ENCODE assay signal across 8 mouse cellular contexts in genomic region chr13:67194340-67194894, GRCm38 (mm10). TPM values are rescaled to one million over a fixed set of nuclear protein-coding genes. Genes with fewer than 3 reads are reported as not detected.
DNase-seq lines count a peak whose midpoint lies in the region; ATAC-seq and TF ChIP-seq lines count a peak whose summit lies in the region.

Gene Zfp455, plus strand, starts transcription at chr13:67194506.

- peak within 1 kb of the TSS; percentile 55; the same call in 1 of the 2 replicates for H3K27ac ChIP-seq in embryonic facial prominence, embryonic 13.5 days
- H3K27ac ChIP-seq in heart, embryonic 10.5 days = peak within 1 kb of the TSS; percentile 88
- H3K27ac ChIP-seq in kidney, embryonic 14.5 days (ENCODE audit: low read depth, low read length) = no peak within 1 kb of the TSS
- H3K27ac ChIP-seq in limb, embryonic 14.5 days (replicated peaks; ENCODE audit: low read depth, low read length) = peak within 1 kb of the TSS; percentile 52; the same call in 1 of the 2 replicates
- peak within 1 kb of the TSS; percentile 68 for H3K27ac ChIP-seq in midbrain, embryonic 16.5 days (ENCODE audit: low read length)

- H3K9ac ChIP-seq in embryonic facial prominence, embryonic 13.5 days = peak within 1 kb of the TSS; percentile 86
- H3K9ac ChIP-seq in kidney, embryonic 14.5 days (ENCODE audit: low read depth, low read length) = peak within 1 kb of the TSS; percentile 67
- peak within 1 kb of the TSS; percentile 79 for H3K9ac ChIP-seq in limb, embryonic 14.5 days (ENCODE audit: low read depth, low read length, severe bottlenecking)
- peak within 1 kb of the TSS; percentile 78 for H3K9ac ChIP-seq in midbrain, embryonic 16.5 days (ENCODE audit: low read depth, low read length)

- H3K9me3 ChIP-seq in embryonic facial prominence, embryonic 13.5 days = no peaks in the 10 kb centered on the region
- H3K9me3 ChIP-seq in heart, embryonic 10.5 days = no peaks in the 10 kb centered on the region
- H3K9me3 ChIP-seq in kidney, embryonic 14.5 days (ENCODE audit: control insufficient read depth, low read length) = no peaks in the 10 kb centered on the region
- H3K9me3 ChIP-seq in limb, embryonic 14.5 days (ENCODE audit: control insufficient read depth, low read length) = no peaks in the 10 kb centered on the region
- H3K9me3 ChIP-seq in midbrain, embryonic 16.5 days (replicated peaks; ENCODE audit: control insufficient read depth, low read length, poor library complexity, severe bottlenecking) = no peaks in the 10 kb centered on the region

- 0 out of 2 replicates have a peak, but pooled peaks have one; percentile 16 for TF ChIP-seq POLR2A in limb, embryonic 14.5 days (IDR thresholded peaks at IDR 0.05; ENCODE audit: borderline replicate concordance, extremely low read depth, insufficient read depth, insufficient read length)

- no peaks in the 10 kb centered on the region for H3K27me3 ChIP-seq in embryonic facial prominence, embryonic 13.5 days
- no peaks in the 10 kb centered on the region for H3K27me3 ChIP-seq in heart, embryonic 10.5 days (ENCODE audit: insufficient read depth, poor library complexity, severe bottlenecking)
- H3K27me3 ChIP-seq in kidney, embryonic 14.5 days (ENCODE audit: control insufficient read depth, insufficient read depth, low read length) = no peaks in the 10 kb centered on the region
- H3K27me3 ChIP-seq in limb, embryonic 14.5 days (ENCODE audit: control insufficient read depth, insufficient read depth, low read length) = no peaks in the 10 kb centered on the region
- no peaks in the 10 kb centered on the region for H3K27me3 ChIP-seq in midbrain, embryonic 16.5 days (ENCODE audit: control insufficient read depth, insufficient read depth, low read depth, low read length)

- peak; percentile 87 for ATAC-seq in embryonic facial prominence, embryonic 13.5 days (ENCODE audit: insufficient number of reproducible peaks, insufficient read depth, low FRiP score, low TSS enrichment, low read depth)
- ATAC-seq in kidney, embryonic 14.5 days (ENCODE audit: low FRiP score, low TSS enrichment) = peak; percentile 94
- ATAC-seq in limb, embryonic 14.5 days (ENCODE audit: low FRiP score, low read depth) = peak; percentile 90
- peak; percentile 93 for ATAC-seq in midbrain, embryonic 16.5 days

- H3K4me2 ChIP-seq in embryonic facial prominence, embryonic 13.5 days = peak within 1 kb of the TSS; percentile 66
- peak within 1 kb of the TSS; percentile 55 for H3K4me2 ChIP-seq in kidney, embryonic 14.5 days (replicated peaks; ENCODE audit: low read depth, low read length)
- H3K4me2 ChIP-seq in limb, embryonic 14.5 days (replicated peaks; ENCODE audit: low read depth, low read length, severe bottlenecking) = peak within 1 kb of the TSS; percentile 58
- peak within 1 kb of the TSS; percentile 61 for H3K4me2 ChIP-seq in midbrain, embryonic 16.5 days (ENCODE audit: low read length)

- WGBS in embryonic facial prominence, embryonic 13.5 days = 3% methylated on average over 13 of the region's 13 CpGs
- WGBS in heart, embryonic 10.5 days = 3% methylated on average over 13 of the region's 13 CpGs
- WGBS in kidney, embryonic 14.5 days = 3% methylated on average over 13 of the region's 13 CpGs
- 3% methylated on average over 13 of the region's 13 CpGs for WGBS in limb, embryonic 14.5 days
- WGBS in midbrain, embryonic 16.5 days = 1% methylated on average over 13 of the region's 13 CpGs

- DNase-seq in 416B (ENCODE audit: low read depth) = peak; percentile 83
- DNase-seq in adrenal gland, postnatal 25 days = peak; percentile 41
- DNase-seq in heart, embryonic 10.5 days (ENCODE audit: low spot score) = peak; percentile 84
- DNase-seq in limb, embryonic 14.5 days (ENCODE audit: low spot score) = peak; percentile 85
- DNase-seq in spleen, postnatal 36 days (ENCODE audit: low spot score in 2 of 2) = peak; percentile 50 to 57

- no peaks in the 10 kb centered on the region for H3K36me3 ChIP-seq in embryonic facial prominence, embryonic 13.5 days
- H3K36me3 ChIP-seq in heart, embryonic 10.5 days = no peaks in the 10 kb centered on the region
- no peaks in the 10 kb centered on the region for H3K36me3 ChIP-seq in kidney, embryonic 14.5 days (ENCODE audit: control insufficient read depth, insufficient read depth, low read length)
- H3K36me3 ChIP-seq in limb, embryonic 14.5 days (ENCODE audit: control insufficient read depth, insufficient read depth, low read length) = no peaks in the 10 kb centered on the region
- H3K36me3 ChIP-seq in midbrain, embryonic 16.5 days (ENCODE audit: control insufficient read depth, insufficient read depth, low read length) = no peaks in the 10 kb centered on the region

- peaks cover 5% of the 10 kb centered on the region; the same call in 1 of the 2 replicates for H3K4me1 ChIP-seq in embryonic facial prominence, embryonic 13.5 days
- H3K4me1 ChIP-seq in heart, embryonic 10.5 days = no peaks in the 10 kb centered on the region
- H3K4me1 ChIP-seq in kidney, embryonic 14.5 days (ENCODE audit: control insufficient read depth, insufficient read depth, low read length) = no peaks in the 10 kb centered on the region
- H3K4me1 ChIP-seq in limb, embryonic 14.5 days (ENCODE audit: control insufficient read depth, insufficient read depth, low read length) = no peaks in the 10 kb centered on the region
- H3K4me1 ChIP-seq in midbrain, embryonic 16.5 days (ENCODE audit: control insufficient read depth, insufficient read depth, low read length) = peaks cover 3% of the 10 kb centered on the region; the same call in 1 of the 2 replicates

- peak within 1 kb of the TSS; percentile 70 for H3K4me3 ChIP-seq in embryonic facial prominence, embryonic 13.5 days
- peak within 1 kb of the TSS; percentile 80 for H3K4me3 ChIP-seq in heart, embryonic 10.5 days
- H3K4me3 ChIP-seq in kidney, embryonic 14.5 days (ENCODE audit: low read length) = peak within 1 kb of the TSS; percentile 67
- H3K4me3 ChIP-seq in limb, embryonic 14.5 days (replicated peaks; ENCODE audit: low read length) = peak within 1 kb of the TSS; percentile 70
- peak within 1 kb of the TSS; percentile 74 for H3K4me3 ChIP-seq in midbrain, embryonic 16.5 days (ENCODE audit: low read depth, low read length)

RNA-seq across cellular contexts. Expression of gene Zfp455, which starts in this region (rescaled TPM):
- total RNA-seq in adrenal gland, postnatal 25 days (2021) = 2.5 and 2.8 TPM in 2 replicates
- 3.2 and 3.5 TPM in 2 replicates for polyA plus RNA-seq in embryonic facial prominence, embryonic 13.5 days (2015; fragmentation: Nextera tagmentation; extraction: Ambion mirVana)
- 0.99 and 1.3 TPM in 2 replicates for polyA plus RNA-seq in heart, embryonic 10.5 days (2016; fragmentation: Nextera tagmentation; extraction: Ambion mirVana)
- polyA plus RNA-seq in kidney, embryonic 14.5 days (2014; fragmentation: Nextera tagmentation; extraction: Ambion mirVana) = 1.3 and 2.1 TPM in 2 replicates
- polyA plus RNA-seq in limb, embryonic 14.5 days (2012; rRNA removed) = 0.99 and 1.6 TPM in 2 replicates
- 1.7 TPM in 2 replicates for polyA plus RNA-seq in limb, embryonic 14.5 days (2014; fragmentation: Nextera tagmentation; extraction: Ambion mirVana)
- 2.3 and 2.9 TPM in 2 replicates for polyA plus RNA-seq in midbrain, embryonic 16.5 days (2015; fragmentation: Nextera tagmentation; extraction: Ambion mirVana)
